Mouse (Mus musculus): ENCODE data around the gene Trf.

Trf gene

DNA sequence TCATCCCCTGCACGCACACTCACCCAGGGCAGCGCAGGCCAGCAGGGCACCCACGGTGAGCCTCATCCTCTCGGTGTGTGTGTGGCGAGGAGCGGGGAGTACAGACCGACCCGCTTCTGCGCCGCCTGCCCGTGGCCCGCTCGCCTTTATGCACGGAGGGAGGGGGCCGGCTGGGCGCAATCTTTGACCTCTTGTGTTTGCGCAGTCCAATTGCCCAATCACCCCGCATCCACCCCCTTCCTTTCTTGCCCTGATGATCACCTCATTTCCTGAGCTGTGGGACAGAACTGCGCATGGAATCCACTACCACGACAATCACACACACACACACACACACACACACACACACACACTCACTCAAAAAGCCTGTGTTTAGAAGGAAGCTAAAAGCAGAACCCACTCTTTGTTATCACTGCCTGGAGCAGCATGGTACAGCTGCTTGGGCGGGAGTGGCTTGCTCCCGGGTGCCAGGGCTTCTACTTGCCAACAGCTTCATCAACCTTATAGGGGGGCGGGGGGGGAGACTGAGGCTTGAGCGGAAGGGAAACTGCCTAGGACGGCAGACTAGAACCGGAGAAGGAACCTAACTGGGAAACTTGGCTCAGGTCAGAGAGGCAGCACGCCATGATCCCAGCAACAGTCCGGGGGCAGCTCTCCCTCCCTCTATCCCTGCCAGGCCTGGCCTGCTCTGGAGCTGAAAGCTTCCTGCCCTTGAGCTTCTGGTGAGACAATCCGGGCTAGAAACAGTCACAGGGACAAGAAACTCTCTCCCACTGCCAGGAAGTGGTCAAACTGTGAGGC is at the start of gene Trf, which contains the start of gene Gm20425:
Gene Trf (minus strand): TSS at position 294 of the 801 bp plus-strand sequence.
Gene Gm20425 (minus strand): TSS at position 157 of the 801 bp plus-strand sequence.
- DNase-seq: peak; percentile 61 to 75

DNA sequence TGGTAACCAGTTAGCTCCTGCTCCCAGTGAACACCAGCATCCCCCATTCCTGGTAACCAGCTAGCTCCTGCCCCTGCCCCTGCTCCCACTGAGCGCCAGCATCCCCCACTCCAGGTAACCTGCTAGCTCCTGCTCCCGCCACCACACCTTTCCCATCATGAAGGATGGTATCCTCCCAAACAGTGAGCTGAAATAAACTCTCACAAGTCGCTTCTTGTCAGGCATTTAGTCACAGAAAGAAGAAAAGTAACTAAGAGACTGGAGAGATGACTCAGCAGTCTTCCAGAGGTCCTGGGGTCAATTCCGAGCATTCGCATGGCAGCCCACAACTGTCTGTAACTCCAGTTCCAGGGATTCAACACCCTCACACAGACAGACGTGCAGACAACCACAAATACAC is 46.6 kb upstream of the Trf start:
- no peak for DNase-seq

DNA sequence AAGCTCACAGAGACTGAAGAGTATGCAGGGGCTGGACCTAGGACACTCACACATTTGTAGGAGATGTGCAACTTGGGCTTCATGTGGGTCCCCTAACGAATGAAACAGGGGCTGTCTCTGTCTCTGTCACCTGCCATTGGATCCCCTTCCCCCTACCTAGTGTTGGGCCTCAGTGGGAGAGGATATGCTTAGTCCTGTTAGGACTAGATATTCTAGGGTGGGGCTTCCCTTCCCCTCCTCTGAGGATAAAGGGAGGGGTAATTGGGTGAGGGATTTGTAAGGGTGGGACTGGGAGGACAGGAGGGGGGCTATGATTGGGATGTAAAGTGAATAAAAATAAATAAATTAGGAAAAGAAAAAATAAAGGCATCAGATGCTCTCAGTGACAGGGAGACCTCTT is 45.4 kb upstream of the Trf start:
- DNase-seq: no peak

DNA sequence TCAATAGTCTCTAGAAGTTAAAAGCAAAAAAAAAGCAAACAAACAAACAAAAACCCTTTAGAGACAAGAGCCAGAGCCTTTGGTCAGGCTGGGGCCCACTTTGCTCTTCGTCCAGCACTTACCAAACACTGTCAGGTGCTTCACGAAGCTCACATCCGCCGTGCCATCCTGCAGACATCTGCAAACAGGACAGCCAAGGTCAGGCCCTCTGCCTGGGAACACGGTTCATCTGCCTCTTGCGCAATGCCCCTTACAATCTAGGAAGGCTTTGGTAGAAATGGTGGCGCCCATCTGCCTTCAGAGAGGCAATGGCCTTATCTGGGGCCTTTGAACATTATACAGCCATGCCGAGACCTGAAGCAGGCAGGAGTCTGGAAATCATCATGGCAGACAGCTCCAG is 44.6 kb upstream of the Trf start:
- DNase-seq: no peak

DNA sequence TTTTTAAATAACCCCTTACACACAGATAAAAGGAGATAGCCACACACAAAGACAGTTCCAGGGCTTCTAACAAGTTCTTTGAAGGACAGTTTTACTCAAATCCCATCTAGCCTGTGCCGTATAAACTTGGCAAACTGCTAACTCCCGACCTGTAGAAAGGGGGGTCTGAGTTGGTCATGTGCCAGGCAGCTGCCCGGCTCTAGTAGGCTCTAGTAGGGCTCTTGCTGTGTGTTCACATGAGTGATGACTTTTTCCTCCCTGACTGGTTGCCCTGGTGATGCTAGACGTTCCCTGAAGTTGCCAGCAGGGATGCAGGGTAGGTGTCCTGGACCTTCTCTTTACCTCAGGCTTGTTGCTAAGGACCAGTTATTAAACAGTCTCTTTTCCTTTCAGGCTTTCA is 40.9 kb upstream of the Trf start:
- DNase-seq: no peak

DNA sequence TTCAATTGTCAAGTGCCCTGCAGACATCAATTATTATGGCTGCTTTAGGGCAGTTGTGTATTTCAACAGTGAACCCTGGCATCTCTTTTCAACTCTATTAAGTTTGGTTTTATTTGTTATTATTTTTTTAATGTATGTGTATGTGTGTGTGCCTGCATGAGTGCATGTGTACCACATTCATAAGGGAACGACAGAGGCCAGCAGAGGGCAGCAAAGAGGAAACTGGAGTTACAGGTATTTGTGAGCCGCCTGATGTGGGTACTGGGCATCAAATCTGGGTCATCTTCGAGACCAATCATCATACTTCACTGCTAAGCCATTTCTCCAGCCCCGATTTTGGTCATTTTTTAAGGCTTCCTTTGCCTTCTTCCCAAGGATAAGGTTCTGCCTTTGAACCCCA is 35.5 kb upstream of the Trf start:
- no peak for DNase-seq

DNA sequence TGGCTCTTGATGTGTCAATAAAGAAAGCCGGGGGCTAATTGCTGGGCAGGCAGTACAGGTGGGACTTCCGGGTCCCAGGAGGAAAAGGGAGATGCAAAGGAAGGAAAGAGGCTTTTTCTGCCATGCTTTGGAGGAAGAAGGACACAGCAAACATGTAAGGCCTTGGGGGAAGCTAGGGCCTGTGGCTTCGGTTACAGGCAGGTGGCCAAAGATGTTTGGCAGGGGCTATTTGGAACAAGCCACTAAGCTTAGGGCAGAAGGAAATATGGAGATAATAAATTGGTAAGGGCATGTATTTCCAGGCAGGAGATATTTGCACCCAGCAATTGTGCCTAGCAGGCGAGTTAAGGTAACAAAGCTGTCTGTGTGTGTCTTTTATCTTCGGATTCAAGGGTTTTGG is 22.7 kb upstream of the Trf start:
- DNase-seq: peak in 1 of 2 experiments; percentile 21

DNA sequence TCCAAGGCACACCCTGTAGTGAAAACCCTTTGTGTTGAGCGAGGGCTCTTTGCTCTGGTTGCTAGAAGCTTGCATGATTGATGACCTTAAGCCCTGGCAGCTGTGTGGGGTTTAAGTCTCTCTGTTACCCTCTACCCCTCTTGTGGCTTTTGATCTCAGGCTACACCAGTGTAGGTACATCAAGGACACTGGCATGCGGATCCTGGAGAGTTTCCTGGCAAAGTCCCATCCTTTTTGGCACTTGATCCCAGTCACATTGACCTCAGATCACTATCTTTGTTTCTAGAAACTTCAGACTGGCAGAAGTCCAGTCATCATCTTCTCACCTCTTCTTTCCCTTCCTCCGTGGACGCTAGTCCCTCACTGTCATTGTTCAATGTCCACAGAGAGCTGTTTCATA is 18.4 kb upstream of the Trf start:
- DNase-seq: no peak

DNA sequence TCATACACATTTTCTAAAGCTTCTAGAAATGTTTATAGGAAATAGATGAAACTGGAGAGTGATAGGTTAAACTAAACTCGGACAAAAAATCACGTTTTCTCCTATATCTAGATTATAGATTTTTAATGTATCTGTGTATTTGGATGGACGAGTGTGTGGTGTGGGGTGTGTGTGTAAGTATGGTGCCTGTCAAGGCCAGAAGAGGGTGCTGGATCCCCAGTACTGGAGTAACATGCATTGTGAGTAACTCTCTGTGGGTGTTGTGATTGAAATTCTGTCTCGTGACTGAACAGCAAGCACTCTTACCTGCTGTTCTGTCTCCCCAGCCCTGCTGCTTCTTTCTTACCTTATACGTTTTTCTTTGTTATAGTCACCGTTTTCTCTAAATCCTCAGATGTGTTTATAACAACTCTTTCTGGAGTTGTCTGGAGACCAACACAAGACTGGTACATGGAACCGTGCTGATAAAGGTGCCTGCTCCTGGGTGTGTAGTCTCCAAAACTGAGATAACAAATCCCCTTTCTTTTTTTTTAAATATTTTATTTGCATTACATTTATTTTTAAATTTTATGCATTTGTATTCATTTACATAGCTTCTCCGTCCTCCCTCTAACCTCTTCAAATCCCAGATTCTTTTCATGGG is 16.4 kb upstream of the Trf start:
- DNase-seq: no peak

DNA sequence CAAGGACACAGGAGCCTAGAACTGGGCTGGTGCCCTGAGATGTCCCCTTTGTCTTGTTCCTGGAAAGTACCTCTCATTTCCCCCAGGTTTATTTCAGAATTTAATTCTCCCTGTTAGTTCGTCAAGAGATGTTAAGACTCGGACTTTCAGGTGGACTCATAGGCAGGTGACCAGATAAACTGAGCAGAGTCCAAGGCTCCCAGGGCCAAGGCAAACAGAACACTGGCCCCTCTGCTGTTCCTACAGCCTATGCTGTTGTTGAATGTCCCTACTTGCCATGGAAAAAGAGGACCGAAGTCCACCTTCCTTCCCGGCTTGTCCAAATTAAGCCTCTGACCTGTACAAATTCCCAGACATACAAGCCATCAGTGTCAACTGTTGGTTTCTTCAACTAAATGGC is 13.4 kb upstream of the Trf start:
- DNase-seq: peak; percentile 9 to 67

DNA sequence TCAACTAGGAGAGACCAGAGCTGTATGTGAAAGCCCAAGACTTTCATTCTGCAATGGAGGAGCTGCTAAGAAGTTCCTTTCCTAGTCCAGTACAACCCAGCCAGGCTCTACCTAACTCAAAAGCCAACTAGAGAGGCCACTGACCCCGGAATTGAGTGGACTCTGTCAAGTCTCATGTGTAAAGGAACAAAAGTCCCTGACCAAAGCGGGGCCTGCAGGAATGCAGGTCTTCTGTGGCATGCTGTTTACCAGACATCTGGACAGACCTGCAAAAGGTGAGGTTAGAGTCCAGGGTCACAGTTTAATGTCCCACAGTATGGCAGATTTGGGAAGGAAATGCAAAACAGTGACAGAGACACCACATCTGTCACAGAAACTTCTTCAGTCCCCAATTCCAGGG is 11.0 kb upstream of the Trf start:
- DNase-seq: peak; percentile 8 to 46

DNA sequence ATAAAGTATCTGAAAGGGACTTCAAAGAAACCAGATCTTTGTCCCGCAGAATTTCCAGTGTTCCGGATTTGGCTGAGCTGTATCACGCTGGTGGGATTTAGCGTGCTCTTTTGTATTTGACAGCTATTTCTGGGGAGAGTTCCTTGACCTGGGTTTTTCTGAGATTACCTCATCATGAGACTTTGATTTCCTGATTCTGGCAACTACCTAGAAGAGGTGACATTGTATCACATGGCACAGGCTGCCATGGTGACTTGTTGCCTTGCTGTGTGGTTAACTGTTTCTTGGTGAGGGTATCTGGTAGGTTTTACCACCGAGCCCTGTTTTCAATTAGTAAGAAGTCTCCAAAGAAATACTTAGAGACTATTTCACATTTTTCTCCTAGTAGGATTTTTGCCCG is 9.2 kb upstream of the Trf start:
- no peak for DNase-seq

DNA sequence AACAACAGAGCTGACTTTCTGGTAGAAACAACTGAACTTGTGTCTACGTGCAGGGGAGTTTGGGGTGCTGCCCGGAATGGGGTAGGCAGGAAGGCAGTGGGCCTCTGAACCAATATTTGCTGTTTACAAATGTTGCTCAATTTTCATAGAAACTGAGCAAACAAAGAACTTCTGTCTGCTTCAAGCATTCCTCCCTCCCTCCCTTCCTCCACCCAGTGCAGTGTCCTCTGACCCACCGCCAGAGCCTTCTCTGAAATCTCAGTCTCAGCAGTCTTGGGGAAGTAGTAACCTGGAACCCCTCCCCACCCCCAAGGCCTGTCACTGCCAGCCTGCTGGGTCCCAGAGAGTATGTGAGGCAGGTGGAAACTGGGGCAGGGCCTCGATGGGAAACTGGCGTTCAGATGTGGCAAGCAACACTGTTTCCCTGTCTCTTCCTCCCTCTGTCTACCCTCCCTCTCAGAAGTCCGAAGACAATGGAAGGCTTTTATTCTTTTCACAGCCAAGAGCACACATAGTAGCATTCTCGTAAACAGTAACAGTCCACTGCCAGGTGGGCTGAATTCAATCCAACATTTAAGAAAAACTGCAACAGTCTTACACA is 4.4 kb upstream of the Trf start:
- peak in 1 of 2 experiments; percentile 7 for DNase-seq

DNA sequence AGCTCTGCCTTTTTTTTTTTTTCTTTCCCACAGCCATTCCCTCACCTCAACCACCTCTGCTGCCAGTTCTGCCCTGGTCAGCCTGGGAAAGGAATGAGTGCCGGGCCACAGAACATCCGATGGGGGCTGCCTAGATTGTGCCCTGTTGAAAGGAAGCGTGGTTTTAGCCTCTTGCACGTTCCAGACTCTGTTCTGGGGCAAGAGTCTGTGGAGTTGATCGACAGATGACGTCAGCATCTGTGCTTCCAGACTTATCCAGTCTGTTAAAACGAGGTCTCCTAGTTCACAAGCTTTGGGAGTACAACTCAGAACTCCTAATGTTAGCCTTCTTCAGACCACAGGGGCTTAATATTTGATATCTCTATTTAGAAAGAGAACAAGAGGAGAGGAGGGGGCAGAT is 3.8 kb upstream of the Trf start:
- DNase-seq: no peak

DNA sequence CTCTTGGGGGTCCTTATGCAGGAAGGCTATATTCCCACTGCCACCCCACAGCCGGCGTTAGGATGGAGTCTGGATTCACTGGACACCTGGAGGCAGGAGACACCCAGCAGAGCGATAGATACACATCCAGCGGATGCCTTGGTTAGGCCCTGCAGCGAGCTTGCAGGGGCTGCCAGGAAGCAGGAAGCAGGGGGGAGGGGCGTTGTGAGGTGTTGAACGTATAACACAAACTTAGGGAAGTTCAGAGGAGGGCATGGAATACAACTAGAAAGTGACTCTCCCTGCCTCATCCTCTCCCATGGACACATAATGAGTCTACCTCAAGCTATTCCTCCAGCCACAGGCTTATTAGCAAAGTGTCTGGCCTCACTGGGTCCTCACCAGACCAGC is 2.8 kb upstream of the Trf start:
- no peak for DNase-seq

DNA sequence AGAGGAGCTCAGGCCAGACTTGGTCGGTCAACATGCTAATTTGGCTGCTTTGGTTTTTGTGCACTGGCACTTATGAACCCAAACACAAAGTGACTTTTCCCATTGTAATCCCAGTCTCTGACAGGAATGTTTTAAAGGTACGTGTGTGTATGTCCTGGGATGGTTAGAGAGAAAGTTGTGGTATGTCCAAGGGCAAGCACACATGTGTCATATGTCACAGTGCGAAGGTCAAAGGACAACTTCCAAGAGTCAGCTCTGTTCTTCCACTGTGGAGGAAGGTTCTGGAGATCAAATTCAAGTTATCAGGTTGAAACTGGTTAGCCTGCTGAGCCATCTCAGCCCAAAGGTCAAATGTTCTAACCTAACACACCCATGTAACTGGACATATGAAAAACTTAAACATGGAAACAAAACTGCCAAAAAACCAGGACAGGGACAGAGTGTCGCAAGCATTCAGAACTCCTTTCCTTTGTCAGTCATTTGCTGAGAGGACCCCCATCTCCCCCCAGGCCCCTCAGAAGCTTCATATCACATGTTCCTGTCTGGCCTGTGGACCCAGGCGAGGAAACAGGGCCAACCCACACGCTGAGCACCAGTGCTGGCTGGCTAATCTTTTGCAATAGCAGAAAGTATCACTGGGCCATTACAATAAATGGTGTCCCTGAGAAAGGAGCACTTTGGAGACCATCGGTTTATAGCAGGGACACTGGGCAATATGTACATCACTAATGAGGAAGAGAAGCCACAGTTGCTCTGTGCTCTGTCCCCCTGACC is 2.2 kb upstream of the Trf start:
- DNase-seq: no peak

DNA sequence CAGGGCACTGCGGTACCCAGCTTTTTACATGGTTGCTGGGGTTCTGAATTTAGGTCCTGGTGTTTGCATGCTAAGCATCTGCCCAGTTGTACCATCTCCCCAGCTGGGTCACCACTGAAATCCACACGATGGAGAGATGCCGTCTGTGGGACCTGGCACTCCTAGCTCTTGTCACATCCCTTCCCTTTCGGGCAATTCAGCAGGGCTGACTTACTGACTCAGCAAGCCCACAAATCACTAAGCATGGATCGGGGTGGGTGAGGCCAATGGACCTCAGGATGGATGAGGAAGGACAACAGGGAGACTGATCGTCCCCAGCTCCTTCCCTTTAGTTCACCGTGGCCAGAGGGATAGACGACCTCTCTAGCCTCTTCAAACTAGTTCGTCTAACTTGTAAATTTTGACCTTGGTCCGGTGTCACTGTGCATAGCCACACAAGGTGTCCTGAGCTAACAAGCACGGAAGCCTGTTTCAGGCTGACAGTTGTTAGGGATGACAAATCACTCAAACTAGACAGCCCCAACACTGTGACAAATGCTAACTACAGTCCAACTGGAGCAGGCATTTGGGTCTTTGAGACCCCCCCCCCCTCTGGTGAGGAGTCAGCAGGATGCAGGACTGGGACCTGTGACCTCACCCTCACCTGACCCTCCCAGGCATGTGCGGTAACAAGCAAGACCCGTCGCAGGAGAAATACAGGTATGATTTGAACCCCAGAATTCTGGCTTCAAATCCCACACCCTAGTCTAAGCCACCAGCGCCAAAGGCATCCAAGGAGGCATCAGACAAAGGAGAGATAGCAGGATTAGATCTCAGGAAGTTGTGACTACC is 992 bp downstream of the Trf start:
- no peak for DNase-seq

DNA sequence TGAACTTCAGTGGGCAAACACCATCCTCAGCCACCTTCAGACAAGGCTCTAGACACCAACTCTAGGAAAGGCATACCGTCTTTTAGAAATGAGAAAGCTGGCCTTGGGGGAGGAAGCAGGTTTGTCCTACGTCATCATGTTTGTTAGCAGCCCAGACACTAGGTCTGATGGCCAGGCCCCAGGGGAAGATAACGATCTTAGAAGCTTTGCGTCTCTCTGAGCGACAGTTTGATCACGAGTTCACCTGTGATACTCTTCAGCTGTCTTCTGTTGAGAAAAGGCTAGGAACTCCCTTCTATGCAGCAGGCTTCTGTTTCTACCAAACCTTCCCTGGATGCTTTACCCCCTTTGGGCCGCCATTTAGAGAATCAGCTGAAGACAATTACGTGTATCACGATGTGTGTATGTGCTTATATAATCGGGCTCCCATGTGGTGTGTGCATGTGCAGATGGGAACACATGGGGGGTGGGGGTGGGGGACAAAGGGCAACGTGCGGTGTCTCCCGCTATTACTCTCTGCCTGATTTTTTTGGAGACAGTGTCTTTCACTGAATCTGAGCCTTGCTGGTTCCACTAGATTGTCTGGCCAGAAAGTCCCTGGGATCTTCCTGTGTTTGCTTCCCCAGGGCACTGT is 1.8 kb downstream of the Trf start:
- no peak for DNase-seq

DNA sequence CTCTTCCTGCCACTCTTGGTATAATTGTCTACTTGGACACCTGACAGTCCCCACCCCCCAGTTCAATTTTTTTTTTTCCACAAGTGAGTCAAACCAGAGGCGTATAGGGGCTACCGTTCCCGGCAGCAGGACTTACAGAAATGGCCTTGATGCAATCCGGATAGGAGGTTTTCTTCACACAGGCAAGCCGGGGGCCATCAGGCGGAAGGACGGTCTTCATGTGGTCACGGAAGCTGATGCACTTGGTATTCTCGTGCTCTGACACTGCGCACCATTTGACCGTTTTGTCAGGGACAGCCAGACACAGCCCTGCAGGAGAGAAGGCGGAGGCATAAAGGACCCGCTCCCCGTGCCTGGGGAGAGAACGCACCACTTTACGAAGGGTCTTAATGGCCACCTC is 2.5 kb downstream of the Trf start:
- no peak for DNase-seq

DNA sequence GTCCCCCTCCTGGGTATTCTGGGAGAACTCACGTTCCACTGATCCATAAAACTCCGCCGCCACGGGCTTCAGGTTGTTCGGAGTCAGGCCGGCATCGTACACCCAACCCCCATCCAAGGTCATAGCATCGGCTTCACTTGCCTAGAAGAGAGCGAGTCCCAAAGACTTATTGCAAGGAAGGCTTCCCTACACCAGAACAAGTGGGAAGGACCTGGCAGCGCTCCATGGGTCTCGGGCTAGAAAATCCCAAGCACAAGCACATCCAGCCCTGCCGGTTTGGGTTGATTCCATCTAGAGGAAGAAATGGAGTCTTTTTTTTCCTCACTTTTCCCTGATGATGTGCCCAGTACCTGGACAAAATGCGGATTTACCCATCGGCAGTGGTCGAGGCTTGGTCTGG is 3.4 kb downstream of the Trf start:
- peak in 1 of 2 experiments; percentile 66 for DNase-seq

DNA sequence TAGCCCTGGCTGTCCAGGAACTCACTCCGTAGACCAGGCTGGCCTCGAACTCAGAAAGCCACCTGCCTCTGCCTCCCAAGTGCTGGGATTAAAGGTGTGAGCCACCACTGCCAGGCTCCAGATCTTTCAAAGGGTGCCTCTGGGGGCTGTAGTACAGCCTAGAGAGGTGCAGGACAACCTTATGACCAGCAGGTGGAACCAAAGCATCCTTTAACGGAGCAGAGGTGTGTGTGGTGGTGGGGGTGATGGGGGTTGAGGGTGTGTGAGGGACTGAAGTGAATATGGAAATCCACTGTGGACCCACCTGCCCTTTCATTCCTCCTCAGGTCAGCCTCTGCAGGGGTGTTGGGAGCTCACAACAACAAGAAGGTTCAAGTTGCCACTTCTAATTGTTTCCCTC is 4.8 kb downstream of the Trf start:
- DNase-seq: peak in 1 of 2 experiments; percentile 39

DNA sequence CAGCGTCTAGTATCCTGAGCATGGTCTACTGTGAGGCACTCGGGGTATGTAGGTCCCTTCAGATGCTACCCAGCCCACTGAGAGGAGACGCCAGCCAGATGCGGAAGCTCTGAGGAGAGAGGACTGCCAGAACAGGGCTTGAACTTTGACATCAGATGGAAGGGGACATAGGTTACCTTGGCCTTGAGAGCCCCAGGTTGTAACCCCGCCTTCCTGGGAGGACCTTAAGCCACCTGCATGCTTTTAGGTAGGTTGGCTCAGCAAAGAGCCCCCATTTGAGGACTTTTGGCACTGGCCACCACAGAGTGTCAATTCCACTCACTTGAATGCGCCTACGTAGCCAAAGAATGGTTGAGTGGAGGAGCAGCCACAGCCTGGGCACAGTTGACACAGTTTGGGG is 5.5 kb downstream of the Trf start:
- no peak for DNase-seq

All from kidney, postnatal 25 days (tissue).